Mouse (Mus musculus) megakaryocyte, adult 5-6 weeks (primary cell): Measurements from ENCODE around the gene Tubb2a. TPM values are rescaled to one million over a fixed set of nuclear protein-coding genes. Genes with fewer than 3 reads are reported as not detected.

ENCODE experiments used
- total RNA-seq, 2 experiments: library from RNA; stranded (forward) in 1 of 2; stranded (reverse) in 1 of 2; fragments of 153-499, 151-499 nt in 1 of 2; fragments of 221-1000, 200-1000 nt in 1 of 2; gene quantifications; 2 replicates each; pipeline versions ENCODE4 v1.2.3 to v1.2.4; 2015 to 2017

Gene Tubb2a
- total RNA-seq, 2 experiments from 2014 or later = 11.6 to 34.0 TPM

Other genes with a start within 250 kb of the Tubb2a start
- not detected in 2 replicates for gene Serpinb6e, start 234.6 kb downstream of the Tubb2a start, total RNA-seq (2015)
- not detected in 2 replicates for gene Serpinb6e, start 234.6 kb downstream of the Tubb2a start, total RNA-seq (2017)
- gene Serpinb6c, start 172.3 kb downstream of the Tubb2a start, total RNA-seq (2015) = not detected in 2 replicates
- gene Serpinb6c, start 172.3 kb downstream of the Tubb2a start, total RNA-seq (2017) = not detected in 2 replicates
- 93.7 and 94.6 TPM in 2 replicates for gene Nqo2, start 113.3 kb downstream of the Tubb2a start, total RNA-seq (2015)
- gene Nqo2, start 113.3 kb downstream of the Tubb2a start, total RNA-seq (2017) = 77.5 and 81.5 TPM in 2 replicates
- gene Ripk1, start 75.6 kb downstream of the Tubb2a start, total RNA-seq (2015) = 45.6 and 50.8 TPM in 2 replicates
- gene Ripk1, start 75.6 kb downstream of the Tubb2a start, total RNA-seq (2017) = 56.9 and 57.3 TPM in 2 replicates
- 16.8 and 17.8 TPM in 2 replicates for gene Serpinb6a, start 75.2 kb downstream of the Tubb2a start, total RNA-seq (2015)
- 19.6 and 19.8 TPM in 2 replicates for gene Serpinb6a, start 75.2 kb downstream of the Tubb2a start, total RNA-seq (2017)
- 33.3 and 47.8 TPM in 2 replicates for gene Bphl, start 40.4 kb downstream of the Tubb2a start, total RNA-seq (2015)
- 13.9 and 17.1 TPM in 2 replicates for gene Bphl, start 40.4 kb downstream of the Tubb2a start, total RNA-seq (2017)
- gene Tubb2b, start 52.5 kb upstream of the Tubb2a start, total RNA-seq (2015) = not detected in 2 replicates
- 0.15 and 0.53 TPM in 2 replicates for gene Tubb2b, start 52.5 kb upstream of the Tubb2a start, total RNA-seq (2017)
- gene Psmg4, start 85.0 kb upstream of the Tubb2a start, total RNA-seq (2015) = 54.0 and 59.5 TPM in 2 replicates
- 182 TPM in 2 replicates for gene Psmg4, start 85.0 kb upstream of the Tubb2a start, total RNA-seq (2017)